Mouse (Mus musculus) neural tube, embryonic 11.5 days (tissue): ENCODE data around the gene Cyb5d2. TPM values are rescaled to one million over a fixed set of nuclear protein-coding genes. Genes with fewer than 3 reads are reported as not detected.
A peak's percentile ranks its signal among the peaks of the same experiment; 100 is the strongest.
"Not testable (repeated sequence)": the region's sequence is repeated elsewhere in the genome, so short reads cannot be mapped to it uniquely, and the experiment has no call there.

Source experiments
- ATAC-seq: fragments of 200-750 bp; cut with Nextera tagmentation; 2 replicates; pipeline ENCODE4 v1.8.0; 2017; ENCODE audit warnings: moderate number of reproducible peaks, mild to moderate bottlenecking, moderate TSS enrichment, moderate library complexity; ENCODE audit not compliant: insufficient read depth, low FRiP score, low TSS enrichment
- DNase-seq: peaks from one replicate; pipeline ENCODE4 v3.0.0-alpha.2; 2015; ENCODE audit warnings: low spot score
- H3K27ac ChIP-seq: fragments of 300-500 bp; sonication (generic); 2 replicates; pipeline ENCODE4 v1.5.1; 2014; ENCODE audit warnings: low read depth, mild to moderate bottlenecking, low read length
- H3K27me3 ChIP-seq: fragments of 300-500 bp; sonication (generic); 2 replicates; pipeline ENCODE4 v1.6.1; 2014; ENCODE audit warnings: mild to moderate bottlenecking, low read length, mixed read lengths; ENCODE audit not compliant: control insufficient read depth, insufficient read depth
- H3K36me3 ChIP-seq: fragments of 300-500 bp; sonication (generic); 2 replicates; pipeline ENCODE4 v1.6.1; 2014; ENCODE audit warnings: mild to moderate bottlenecking, low read length, moderate library complexity, mixed read lengths; ENCODE audit not compliant: control insufficient read depth, insufficient read depth
- H3K4me1 ChIP-seq: fragments of 300-500 bp; sonication (generic); 2 replicates; pipeline ENCODE4 v1.6.1; 2014; ENCODE audit warnings: low read length, mixed read lengths; ENCODE audit not compliant: control insufficient read depth, insufficient read depth
- H3K4me2 ChIP-seq: fragments of 300-500 bp; sonication (generic); 2 replicates; pipeline ENCODE4 v1.6.1; 2014; ENCODE audit warnings: low read depth, mild to moderate bottlenecking, moderate library complexity
- H3K4me3 ChIP-seq: fragments of 300-500 bp; sonication (generic); 2 replicates; pipeline ENCODE4 v1.5.1; 2014; ENCODE audit warnings: low read depth, low read length
- H3K9ac ChIP-seq: fragments of 300-500 bp; sonication (generic); 2 replicates; pipeline ENCODE4 v1.6.1; 2014; ENCODE audit warnings: mild to moderate bottlenecking, low read length
- H3K9me3 ChIP-seq: fragments of 300-500 bp; sonication (generic); 2 replicates; pipeline ENCODE4 v1.6.1; 2016; ENCODE audit warnings: low read length; ENCODE audit not compliant: control insufficient read depth
- WGBS: fragments of 180-500 bp; shearing (Covaris S2); extraction: QIAGEN DNeasy Blood & Tissue Kit; methylation state at CpG from one replicate; pipeline ENCODE4 v1.1.7; 2014; 5-methylcytosine and 5-hydroxymethylcytosine counted together
- polyA plus RNA-seq: library from polyadenylated mRNA; unstranded; fragments of >200 nt; fragmentation: Nextera tagmentation; extraction: Ambion mirVana; gene quantifications from 2 replicates; pipeline ENCODE4 v1.2.1, GENCODE M21; 2014

Cyb5d2 gene
- polyA plus RNA-seq, 1 experiment from 2014 or later, result 2.8 TPM

DNA sequence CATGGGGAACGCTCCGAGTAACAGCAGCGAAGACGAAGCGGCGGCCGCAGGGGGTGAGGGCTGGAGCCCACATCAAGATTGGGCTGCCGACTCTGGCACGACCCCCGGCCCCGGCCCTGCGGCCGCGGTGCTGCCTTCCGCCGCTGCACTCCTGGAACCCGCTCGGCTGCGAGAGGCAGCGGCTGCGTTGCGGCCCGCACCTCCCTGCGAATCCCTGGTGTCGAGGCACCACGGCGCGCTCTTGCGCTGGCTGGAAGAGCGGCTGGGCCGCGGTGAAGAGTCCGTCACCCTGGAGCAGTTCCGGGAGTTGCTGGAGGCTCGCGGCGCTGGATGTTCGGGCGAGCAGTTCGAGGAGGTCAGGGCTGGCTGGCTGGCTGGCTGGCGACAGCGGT, 350 bp upstream of the Cyb5d2 start:
- Histone ChIP-seq H3K4me2 (peak overlapping the region; percentile 79), H3K27ac (0 out of 2 replicates have a peak overlapping the region, but pooled peaks have one; percentile 10), H3K9me3 (no peaks in the 10 kb centered on the region), H3K27me3 (no peaks in the 10 kb centered on the region), H3K4me1 (peaks cover 6% of the 10 kb centered on the region), H3K9ac (peak overlapping the region; percentile 76), H3K4me3 (peak overlapping the region; percentile 97), H3K36me3 (no peaks in the 10 kb centered on the region)
- under 1% methylated on average over 42 of the region's 42 CpGs for WGBS
- peak; percentile 76; the same call in 1 of the 2 replicates for ATAC-seq
- DNase-seq, result no peak

DNA sequence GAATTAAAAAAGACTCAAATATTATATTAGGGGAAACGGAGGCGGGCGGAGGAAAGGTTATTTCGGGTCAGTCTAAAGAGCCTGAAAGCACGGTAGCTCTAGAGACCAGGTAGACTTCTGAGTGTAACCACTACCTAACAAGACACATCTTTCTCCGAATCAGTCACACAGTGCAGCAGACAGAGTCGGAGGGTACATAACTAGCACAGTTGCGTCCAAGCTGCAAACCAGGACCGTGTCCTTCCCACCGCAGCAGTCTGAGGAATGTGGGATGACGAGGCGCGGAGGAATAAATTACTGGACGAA, 840 bp downstream of the Cyb5d2 start:
- ATAC-seq (0 out of 2 replicates have a peak, but pooled peaks have one; percentile 40), DNase-seq (no peak)
- H3K9ac ChIP-seq, result peak overlapping the region; percentile 92
- 22% methylated on average over 14 of the region's 14 CpGs for WGBS
- H3K4me2 ChIP-seq, result peak overlapping the region; percentile 79
- peaks cover 6% of the 10 kb centered on the region for H3K4me1 ChIP-seq
- peak overlapping the region; percentile 83 for H3K27ac ChIP-seq
- H3K4me3 ChIP-seq, result peak overlapping the region; percentile 97
- H3K9me3 ChIP-seq, result no peaks in the 10 kb centered on the region
- H3K36me3 ChIP-seq, result no peaks in the 10 kb centered on the region
- no peaks in the 10 kb centered on the region for H3K27me3 ChIP-seq

- Histone ChIP-seq H3K27ac (no peak overlapping the region), H3K4me2 (no peak overlapping the region), H3K9ac (no peak overlapping the region), H3K27me3 (no peaks in the 10 kb centered on the region), H3K4me1 (peaks cover 6% of the 10 kb centered on the region), H3K36me3 (no peaks in the 10 kb centered on the region), H3K4me3 (no peak overlapping the region), H3K9me3 (no peaks in the 10 kb centered on the region)
- no peak for DNase-seq
- no peak for ATAC-seq
These were observed 3.9 kb downstream of the Cyb5d2 start for GRCm38 (mm10) chr11:72792033-72792432.

DNA sequence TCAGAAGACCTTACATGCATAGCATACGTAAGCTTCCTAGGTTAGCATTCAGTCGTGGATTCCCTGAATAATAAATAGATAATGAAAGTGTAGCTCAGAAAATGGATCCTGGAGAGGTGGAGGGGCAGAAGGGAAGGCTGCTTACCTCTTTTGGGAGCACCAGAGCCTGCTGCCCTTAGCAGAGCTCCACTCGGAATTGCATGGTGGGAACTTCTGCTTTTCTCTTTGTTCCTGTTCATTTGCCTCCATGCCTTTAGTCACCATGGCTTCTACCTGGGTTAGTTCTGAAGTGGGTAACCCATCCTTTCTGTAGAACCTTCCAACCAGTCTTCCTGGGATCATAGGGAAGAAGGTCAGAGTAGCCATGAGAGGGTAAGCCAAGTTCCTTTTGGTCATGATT, 13.4 kb downstream of the Cyb5d2 start:
- no peak overlapping the region for H3K4me3 ChIP-seq
- no peak for ATAC-seq

GRCm38 (mm10) chr11:72782103-72782502, 13.8 kb downstream of the Cyb5d2 start:
- ATAC-seq (no peak), DNase-seq (no peak)
- 76% methylated on average over 2 of the region's 2 CpGs for WGBS
- no peak overlapping the region for H3K4me2 ChIP-seq
- no peak overlapping the region for H3K9ac ChIP-seq
- no peak overlapping the region for H3K27ac ChIP-seq
- H3K4me1 ChIP-seq, result no peaks in the 10 kb centered on the region
- no peaks in the 10 kb centered on the region for H3K9me3 ChIP-seq
- H3K4me3 ChIP-seq, result no peak overlapping the region
- H3K27me3 ChIP-seq, result no peaks in the 10 kb centered on the region
- no peaks in the 10 kb centered on the region for H3K36me3 ChIP-seq

More for the DNA sequence above, 13.4 kb downstream of the Cyb5d2 start:
- Histone ChIP-seq H3K27me3 (no peaks in the 10 kb centered on the region), H3K4me1 (no peaks in the 10 kb centered on the region), H3K36me3 (no peaks in the 10 kb centered on the region), H3K27ac (no peak overlapping the region), H3K4me2 (no peak overlapping the region), H3K9me3 (no peaks in the 10 kb centered on the region), H3K9ac (no peak overlapping the region)
- 81% methylated on average over 3 of the region's 3 CpGs for WGBS
- no peak for DNase-seq

DNA sequence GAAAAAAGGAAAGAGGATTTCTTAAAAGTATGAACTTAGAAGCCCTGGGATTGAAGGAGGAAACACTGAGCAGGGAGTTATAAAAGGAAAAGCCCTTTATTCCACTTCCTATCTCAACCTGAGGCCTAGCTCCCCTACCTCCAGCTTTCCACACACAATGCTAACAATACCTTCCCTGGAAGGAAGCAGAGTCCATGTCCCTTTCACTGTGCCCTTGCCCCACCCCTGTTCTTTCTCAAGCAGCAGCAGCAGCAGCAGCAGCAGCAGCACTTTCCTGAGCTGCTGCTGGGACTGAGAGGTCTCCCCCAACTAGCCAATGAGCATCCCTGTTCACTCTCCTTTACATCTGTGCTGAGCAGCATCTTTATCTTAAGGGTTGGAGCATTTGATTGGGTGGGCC, 17.0 kb downstream of the Cyb5d2 start:
- Histone ChIP-seq H3K9ac (no peak overlapping the region), H3K4me1 (no peaks in the 10 kb centered on the region), H3K36me3 (no peaks in the 10 kb centered on the region), H3K27me3 (no peaks in the 10 kb centered on the region), H3K4me3 (no peak overlapping the region), H3K9me3 (no peaks in the 10 kb centered on the region), H3K4me2 (no peak overlapping the region), H3K27ac (no peak overlapping the region)
- no peak for DNase-seq
- no peak for ATAC-seq

DNA sequence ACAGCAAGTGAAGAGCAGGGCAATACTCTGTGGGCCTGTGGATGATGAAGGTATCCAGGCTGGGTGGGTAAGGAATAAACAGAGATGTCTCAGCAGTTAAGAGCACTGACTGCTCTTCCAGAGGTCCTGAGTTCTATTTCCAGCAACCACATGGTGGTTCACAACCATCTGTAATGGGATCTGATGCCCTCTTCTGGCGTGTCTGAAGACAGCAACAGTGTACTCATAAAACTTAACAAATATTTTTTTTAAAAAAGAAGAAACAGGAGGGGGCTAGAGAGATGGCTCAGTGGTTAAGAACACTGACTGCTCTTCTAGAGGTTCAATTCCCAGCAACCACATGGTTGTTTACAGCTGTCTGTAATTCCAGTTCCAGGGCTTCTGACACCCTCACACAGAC, 23.3 kb downstream of the Cyb5d2 start:
- H3K27me3 ChIP-seq, H3K9me3 ChIP-seq, H3K27ac ChIP-seq, H3K36me3 ChIP-seq, H3K4me1 ChIP-seq, DNase-seq, H3K4me3 ChIP-seq, ATAC-seq, H3K9ac ChIP-seq, H3K4me2 ChIP-seq: not testable (repeated sequence)
- 38% methylated on average over 1 of the region's 1 CpGs for WGBS

GRCm38 (mm10) chr11:72771461-72771860, 24.5 kb downstream of the Cyb5d2 start:
- H3K4me2 ChIP-seq, result no peak overlapping the region
- no peaks in the 10 kb centered on the region for H3K9me3 ChIP-seq
- 84% methylated on average over 4 of the region's 4 CpGs for WGBS
- H3K9ac ChIP-seq, result no peak overlapping the region
- H3K27ac ChIP-seq, result no peak overlapping the region
- ATAC-seq, result no peak
- peaks cover 7% of the 10 kb centered on the region for H3K36me3 ChIP-seq
- H3K4me3 ChIP-seq, result no peak overlapping the region
- no peaks in the 10 kb centered on the region for H3K4me1 ChIP-seq
- DNase-seq, result no peak
- no peaks in the 10 kb centered on the region for H3K27me3 ChIP-seq

DNA sequence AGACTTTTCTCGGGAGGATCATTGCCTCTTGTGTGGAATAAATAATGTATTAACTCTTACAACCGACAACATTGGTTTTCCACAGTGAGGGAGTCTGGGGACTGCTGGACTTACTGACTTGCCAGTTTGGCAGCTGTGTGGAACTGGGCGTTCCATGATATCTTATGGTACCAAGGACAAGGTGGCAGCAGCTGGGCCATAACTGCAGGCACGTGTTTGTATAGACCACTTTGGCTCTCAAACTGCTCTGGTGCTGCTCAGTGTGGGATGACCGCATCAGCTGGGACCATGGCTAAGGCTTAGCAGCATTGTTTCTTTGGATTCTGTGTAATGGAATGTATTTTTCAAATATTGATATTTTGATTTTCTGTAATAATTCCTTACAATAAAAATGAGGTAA, 25.1 kb downstream of the Cyb5d2 start:
- H3K9me3 ChIP-seq, result no peaks in the 10 kb centered on the region
- H3K36me3 ChIP-seq, result peaks cover 7% of the 10 kb centered on the region
- no peak for DNase-seq
- H3K27ac ChIP-seq, result no peak overlapping the region
- 89% methylated on average over 5 of the region's 5 CpGs for WGBS
- no peak for ATAC-seq
- H3K27me3 ChIP-seq, result no peaks in the 10 kb centered on the region
- H3K9ac ChIP-seq, result no peak overlapping the region
- no peaks in the 10 kb centered on the region for H3K4me1 ChIP-seq
- H3K4me2 ChIP-seq, result no peak overlapping the region
- no peak overlapping the region for H3K4me3 ChIP-seq
